Mouse (Mus musculus): ENCODE measurements around the gene Ptms. TPM values are rescaled to one million over a fixed set of nuclear protein-coding genes. Genes with fewer than 3 reads are reported as not detected.

Gene Ptms
- polyA plus RNA-seq, 1 experiment: 155 TPM

DNA sequence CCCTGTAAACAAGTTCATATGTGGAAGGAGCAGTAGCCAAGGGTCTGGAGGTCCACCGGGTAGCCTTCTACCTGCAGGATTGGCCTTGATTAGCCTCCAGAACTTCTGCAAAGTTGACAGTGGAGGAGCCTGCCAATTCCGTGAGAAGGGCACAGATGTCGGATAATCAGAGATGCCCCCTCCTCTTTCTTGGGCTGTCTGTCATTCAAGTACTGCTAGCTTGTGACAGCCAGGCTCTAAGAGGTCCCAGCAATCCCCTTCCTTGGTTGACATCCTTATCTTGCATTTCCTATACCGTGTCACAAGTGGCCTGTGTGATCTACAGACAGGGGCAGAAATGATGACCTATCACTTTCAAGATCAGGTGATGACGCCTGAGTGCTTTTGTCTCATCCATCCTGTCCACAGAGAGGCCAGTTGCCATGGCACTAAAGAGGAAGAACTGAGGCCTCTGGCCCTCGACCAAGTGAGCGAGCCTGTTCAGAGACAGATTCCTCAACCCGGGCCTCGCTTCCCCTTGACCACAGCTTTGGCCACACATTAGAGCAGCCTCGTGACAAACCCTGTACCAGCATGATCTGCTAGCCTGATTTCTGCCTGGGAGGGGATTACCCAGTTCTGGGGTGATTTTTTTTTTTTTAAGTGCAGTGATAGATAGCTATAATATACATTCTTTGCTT is 19.0 kb downstream of the Ptms start:
- no peak for TF ChIP-seq GATA1 (IDR thresholded peaks at IDR 0.05; ENCODE audit: low read length)

GRCm38 (mm10) chr6:124900056-124900800 is 19.7 kb downstream of the Ptms start:
- TF ChIP-seq GATA1 (IDR thresholded peaks at IDR 0.05; ENCODE audit: low read length): no peak

DNA sequence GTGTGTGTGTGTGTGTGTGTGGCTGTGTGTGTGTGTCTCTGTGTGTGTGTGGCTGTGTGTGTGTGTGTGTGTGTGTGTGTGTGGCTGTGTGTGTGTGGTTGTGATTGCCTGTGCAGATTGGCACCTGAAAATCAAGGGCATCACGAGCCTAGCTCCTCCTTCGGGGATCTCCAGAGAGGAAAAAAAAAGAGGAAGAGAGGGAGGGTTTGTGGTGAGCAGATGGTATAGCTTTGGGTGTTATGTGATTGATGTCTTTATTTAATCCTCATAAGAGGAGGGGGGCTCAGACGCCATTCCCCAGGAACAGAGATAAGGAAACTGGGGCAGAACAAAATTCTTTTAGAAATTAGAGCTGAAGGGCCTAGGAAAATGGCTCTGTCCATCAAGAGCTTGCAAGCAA is 21.5 kb downstream of the Ptms start:
- no peak for TF ChIP-seq GATA1 (IDR thresholded peaks at IDR 0.05; ENCODE audit: low read length)

DNA sequence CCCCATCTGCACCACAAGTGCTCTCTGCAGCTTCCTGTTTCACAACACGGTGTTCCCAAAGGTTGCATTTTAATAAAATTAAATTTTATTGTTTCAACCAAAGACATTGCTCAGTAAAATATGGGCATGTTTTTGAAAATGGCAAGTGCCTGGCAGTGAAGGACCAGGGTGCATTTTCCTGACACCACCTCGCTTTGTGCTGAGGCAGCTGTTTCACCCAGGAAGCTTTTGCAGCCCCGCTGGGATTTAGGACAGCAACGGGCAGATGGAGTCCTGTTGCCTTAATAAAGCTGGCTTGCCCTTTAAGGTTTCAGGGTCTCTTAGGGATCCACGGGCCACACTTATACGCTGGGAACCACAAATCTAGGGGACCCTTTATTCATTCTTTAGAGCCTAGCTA is 28.9 kb downstream of the Ptms start:
- TF ChIP-seq GATA1 (IDR thresholded peaks at IDR 0.05; ENCODE audit: low read length): no peak

GRCm38 (mm10) chr6:124888555-124889125 is 31.3 kb downstream of the Ptms start:
- no peak for TF ChIP-seq GATA1 (IDR thresholded peaks at IDR 0.05; ENCODE audit: low read length)

DNA sequence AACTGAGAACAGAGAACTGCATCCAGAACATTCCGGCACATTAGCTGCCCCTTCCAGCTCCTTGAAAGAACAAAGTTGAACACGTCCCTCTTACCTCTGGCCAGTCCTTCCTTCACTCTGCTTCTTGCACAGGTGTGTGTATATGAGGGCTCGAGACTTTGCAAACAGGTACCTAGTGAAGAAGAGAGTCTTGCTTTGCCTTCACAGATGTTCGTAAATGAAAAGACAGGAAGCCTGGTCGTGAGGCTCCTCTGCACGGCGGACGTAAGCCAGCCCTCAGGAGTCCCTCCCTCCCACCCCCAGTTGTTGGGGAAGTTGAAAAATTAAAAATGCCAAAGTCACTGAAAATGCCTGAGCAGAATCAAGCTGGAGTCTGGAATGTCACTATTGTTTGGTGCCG is 31.9 kb downstream of the Ptms start, which contains the start of gene Cd4:
Cd4 (minus strand) TSS at position 236 of the 400 bp plus-strand sequence.
- no peak for TF ChIP-seq GATA1 (IDR thresholded peaks at IDR 0.05; ENCODE audit: low read length)

GRCm38 (mm10) chr6:124885956-124886381 is 33.9 kb downstream of the Ptms start:
- TF ChIP-seq GATA1 (IDR thresholded peaks at IDR 0.05; ENCODE audit: low read length): no peak

GRCm38 (mm10) chr6:124884714-124885500 is 35.0 kb downstream of the Ptms start:
- no peak for TF ChIP-seq GATA1 (IDR thresholded peaks at IDR 0.05; ENCODE audit: low read length)

DNA sequence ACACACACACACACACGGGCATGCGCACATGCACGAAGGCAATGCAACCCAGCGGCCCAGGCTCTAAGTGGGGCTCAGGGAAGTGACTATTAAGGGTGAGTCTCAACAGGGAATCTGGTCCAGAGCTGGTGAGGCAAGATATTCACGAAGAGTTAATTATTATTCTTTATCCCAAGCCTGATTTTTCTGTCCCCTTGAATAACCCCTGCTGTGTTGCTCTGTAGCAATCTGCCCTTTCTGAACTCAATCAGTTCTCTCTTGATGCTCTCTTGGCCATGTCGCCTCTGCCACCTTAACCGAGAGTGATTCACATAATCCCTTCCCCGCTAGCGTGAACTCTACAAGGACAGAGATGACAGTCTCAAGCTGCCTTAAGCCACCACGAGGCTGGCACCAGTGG is 36.6 kb downstream of the Ptms start:
- no peak for TF ChIP-seq GATA1 (IDR thresholded peaks at IDR 0.05; ENCODE audit: low read length)

DNA sequence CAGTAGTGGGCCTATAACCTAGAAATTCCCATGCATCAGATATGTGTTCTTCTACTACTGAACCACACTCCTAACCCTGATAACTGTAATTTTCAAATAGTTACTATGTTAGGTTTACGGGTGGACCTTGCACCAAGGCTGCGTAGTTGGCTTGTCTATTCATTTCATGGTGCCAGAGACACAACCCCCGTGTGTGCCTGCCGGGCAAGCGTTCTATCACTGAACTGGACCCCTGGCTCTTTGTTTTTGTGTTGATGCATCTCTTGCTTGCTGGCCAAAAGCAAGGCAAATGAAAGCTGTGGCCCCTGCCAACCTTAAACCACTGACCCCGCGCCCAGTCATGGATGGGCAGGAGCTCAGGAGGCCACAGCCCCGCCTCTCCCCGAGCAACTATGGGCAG is 38.1 kb downstream of the Ptms start:
- TF ChIP-seq GATA1 (IDR thresholded peaks at IDR 0.05; ENCODE audit: low read length): no peak

GRCm38 (mm10) chr6:124879390-124879789 is 40.5 kb downstream of the Ptms start:
- no peak for TF ChIP-seq GATA1 (IDR thresholded peaks at IDR 0.05; ENCODE audit: low read length)

DNA sequence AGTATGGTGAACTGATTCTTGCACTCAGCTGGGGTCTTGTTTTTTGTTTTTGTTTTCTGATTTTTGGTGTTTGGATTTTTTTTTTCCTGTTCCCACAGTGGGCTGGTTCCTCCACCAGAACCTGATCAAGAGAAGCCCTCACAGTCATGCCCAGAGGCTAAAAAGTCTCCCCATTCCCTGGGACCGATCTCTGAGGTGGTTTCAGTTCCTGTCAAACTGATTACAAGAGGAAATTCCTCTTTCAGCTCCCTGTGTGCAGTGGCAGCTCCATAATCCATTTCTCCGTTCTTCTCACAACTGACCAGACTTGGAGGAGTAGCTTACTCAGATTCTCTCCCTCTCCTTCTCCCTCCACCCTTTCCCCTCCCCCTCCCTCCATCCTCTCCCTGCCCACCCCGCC is 45.6 kb downstream of the Ptms start:
- no peak for TF ChIP-seq GATA1 (IDR thresholded peaks at IDR 0.05; ENCODE audit: low read length)

DNA sequence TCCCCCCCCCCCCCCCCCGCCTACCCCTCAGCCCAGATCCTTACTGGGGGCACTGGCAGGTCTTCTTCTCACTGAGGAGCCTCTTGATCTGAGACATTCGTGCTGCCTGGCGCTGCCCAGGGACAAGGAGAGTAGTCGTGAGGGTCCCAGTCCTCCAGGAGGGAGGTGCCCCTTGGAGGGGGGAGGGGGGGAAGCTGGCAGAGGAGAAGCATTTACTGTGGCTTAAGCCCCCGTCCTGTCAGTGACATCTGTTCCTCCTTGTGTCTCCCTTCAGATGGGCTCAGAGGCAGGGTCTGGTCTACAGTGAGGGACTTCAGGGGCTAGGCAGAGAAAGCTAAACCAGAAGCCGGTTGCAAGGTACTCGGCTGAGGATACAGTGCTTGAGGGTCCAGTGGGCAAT is 53.3 kb downstream of the Ptms start:
- no peak for TF ChIP-seq GATA1 (IDR thresholded peaks at IDR 0.05; ENCODE audit: low read length)

DNA sequence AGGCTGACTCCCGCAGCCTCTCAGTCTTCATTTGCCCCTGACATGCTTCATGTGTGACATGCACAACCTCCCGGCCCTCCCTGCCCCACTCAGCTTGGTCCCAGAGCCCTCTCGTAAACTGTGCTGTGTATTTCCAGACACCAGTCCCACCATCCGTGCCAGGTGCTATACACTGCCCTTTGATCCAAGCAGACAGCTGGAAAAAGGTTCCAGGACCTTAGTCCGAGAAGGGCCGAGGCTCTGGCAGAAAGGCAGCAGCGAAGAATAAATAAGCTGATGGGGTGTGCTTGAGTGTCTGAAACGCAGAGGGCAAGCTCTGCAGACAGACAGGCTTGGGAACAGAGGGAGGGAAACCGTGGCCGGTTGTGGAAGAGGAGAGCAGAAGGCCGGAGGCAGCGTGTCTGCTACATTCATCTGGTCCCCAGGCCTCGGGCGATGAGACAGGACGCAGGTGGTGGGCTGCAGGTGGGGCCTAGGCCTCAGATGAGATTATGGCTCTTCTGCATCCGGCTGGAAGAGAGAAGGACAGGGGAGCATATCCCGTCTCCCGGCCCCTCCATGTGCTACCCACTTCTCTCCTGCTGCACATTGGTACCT is 54.0 kb downstream of the Ptms start:
- no peak for TF ChIP-seq GATA1 (IDR thresholded peaks at IDR 0.05; ENCODE audit: low read length)

Other genes with a start within 250 kb of the Ptms start
- gene Emg1, start 207.9 kb downstream of the Ptms start, polyA plus RNA-seq (2012): 252 and 358 TPM in 2 replicates
- gene Phb2, start 207.8 kb downstream of the Ptms start, polyA plus RNA-seq (2012): 491 and 631 TPM in 2 replicates
- 25.0 and 55.5 TPM in 2 replicates for gene Ptpn6, start 181.4 kb downstream of the Ptms start, polyA plus RNA-seq (2012)
- gene Grcc10, start 178.7 kb downstream of the Ptms start, polyA plus RNA-seq (2012): 18.3 and 24.3 TPM in 2 replicates
- gene Gm45234, start 164.1 kb downstream of the Ptms start, polyA plus RNA-seq (2012): 1.7 and 2.3 TPM in 2 replicates
- 58.0 and 62.7 TPM in 2 replicates for gene Atn1, start 163.6 kb downstream of the Ptms start, polyA plus RNA-seq (2012)
- not detected in 2 replicates for gene Eno2, start 150.4 kb downstream of the Ptms start, polyA plus RNA-seq (2012)
- not detected in 2 replicates for gene Lrrc23, start 140.4 kb downstream of the Ptms start, polyA plus RNA-seq (2012)
- 10.8 and 11.7 TPM in 2 replicates for gene Spsb2, start 111.4 kb downstream of the Ptms start, polyA plus RNA-seq (2012)
- 388 and 516 TPM in 2 replicates for gene Tpi1, start 105.8 kb downstream of the Ptms start, polyA plus RNA-seq (2012)
- 54.8 and 73.3 TPM in 2 replicates for gene Usp5, start 90.6 kb downstream of the Ptms start, polyA plus RNA-seq (2012)
- 64.7 and 82.9 TPM in 2 replicates for gene Cdca3, start 90.6 kb downstream of the Ptms start, polyA plus RNA-seq (2012)
- gene Gnb3, start 79.8 kb downstream of the Ptms start, polyA plus RNA-seq (2012): not detected in 2 replicates
- not detected in 2 replicates for gene P3h3, start 62.4 kb downstream of the Ptms start, polyA plus RNA-seq (2012)
- gene Gpr162, start 56.1 kb downstream of the Ptms start, polyA plus RNA-seq (2012): not detected in 2 replicates
- gene Cd4, start 31.9 kb downstream of the Ptms start, polyA plus RNA-seq (2012): not detected in 2 replicates
- gene Lag3, start 8.4 kb downstream of the Ptms start, polyA plus RNA-seq (2012): not detected in 2 replicates
- 344 and 363 TPM in 2 replicates for gene Mlf2, start 11.3 kb upstream of the Ptms start, polyA plus RNA-seq (2012)
- gene Cops7a, start 45.4 kb upstream of the Ptms start, polyA plus RNA-seq (2012): 93.0 and 105 TPM in 2 replicates
- not detected in 2 replicates for gene Pianp, start 76.6 kb upstream of the Ptms start, polyA plus RNA-seq (2012)
- 59.3 and 76.3 TPM in 2 replicates for gene Zfp384, start 89.0 kb upstream of the Ptms start, polyA plus RNA-seq (2012)
- 15.9 and 16.1 TPM in 2 replicates for gene Ing4, start 119.7 kb upstream of the Ptms start, polyA plus RNA-seq (2012)
- gene Acrbp, start 129.6 kb upstream of the Ptms start, polyA plus RNA-seq (2012): 3.0 and 4.4 TPM in 2 replicates
- 0.81 and 1.7 TPM in 2 replicates for gene Lpar5, start 147.8 kb upstream of the Ptms start, polyA plus RNA-seq (2012)
- 194 and 228 TPM in 2 replicates for gene Chd4, start 175.9 kb upstream of the Ptms start, polyA plus RNA-seq (2012)
- gene Nop2, start 211.8 kb upstream of the Ptms start, polyA plus RNA-seq (2012): 49.3 and 104 TPM in 2 replicates
- gene Iffo1, start 225.1 kb upstream of the Ptms start, polyA plus RNA-seq (2012): 23.6 and 29.7 TPM in 2 replicates
- 12,939 and 20,956 TPM in 2 replicates for gene Gapdh, start 246.4 kb upstream of the Ptms start, polyA plus RNA-seq (2012)

Measured in G1E-ER4 (cell line).